Mouse (Mus musculus) kidney, embryonic 15.5 days (tissue): ENCODE measurements at regions not wholly inside any gene's neighbourhood (a gene's known extent, or its start where the extent isn't known, plus 50 kb on each side); places are given as distances from the start of the nearest gene placed in this dataset.
A peak's percentile ranks its signal among the peaks of the same experiment; 100 is the strongest.
"Not testable (repeated sequence)": the region's sequence is repeated elsewhere in the genome, so short reads cannot be mapped to it uniquely, and the experiment has no call there.

Experiments used
- ATAC-seq: fragments of 200-750 bp; cut with Nextera tagmentation; replicated peaks from 2 replicates; pipeline ENCODE4 v1.8.0; 2017; ENCODE audit warnings: moderate TSS enrichment; ENCODE audit not compliant: low FRiP score
- H3K27ac ChIP-seq: fragments of 300-500 bp; sonication (generic); 2 replicates; pipeline ENCODE4 v1.5.1; 2015; ENCODE audit warnings: mild to moderate bottlenecking, inconsistent platforms
- H3K27me3 ChIP-seq: fragments of 300-500 bp; sonication (generic); 2 replicates; pipeline ENCODE4 v1.6.1; 2015; ENCODE audit warnings: inconsistent platforms
- H3K36me3 ChIP-seq: fragments of 300-500 bp; sonication (generic); 2 replicates; pipeline ENCODE4 v1.6.1; 2015; ENCODE audit warnings: inconsistent platforms
- H3K4me1 ChIP-seq: fragments of 300-500 bp; sonication (generic); 2 replicates; pipeline ENCODE4 v1.6.1; 2015; ENCODE audit warnings: inconsistent platforms
- H3K4me2 ChIP-seq: fragments of 300-500 bp; sonication (generic); 2 replicates; pipeline ENCODE4 v1.6.1; 2015; ENCODE audit warnings: moderate library complexity, mild to moderate bottlenecking, inconsistent platforms
- H3K4me3 ChIP-seq: fragments of 300-500 bp; sonication (generic); replicated peaks from 2 replicates; pipeline ENCODE4 v1.5.1; 2015; ENCODE audit warnings: mild to moderate bottlenecking, inconsistent platforms
- H3K9ac ChIP-seq: fragments of 300-500 bp; sonication (generic); 2 replicates; pipeline ENCODE4 v1.6.1; 2015; ENCODE audit warnings: mild to moderate bottlenecking, inconsistent platforms
- H3K9me3 ChIP-seq: fragments of 300-500 bp; sonication (generic); replicated peaks from 2 replicates; pipeline ENCODE4 v1.6.1; 2016; ENCODE audit warnings: inconsistent platforms
- WGBS: fragments of 180-500 bp; shearing (Covaris S2); methylation state at CpG from one replicate; pipeline ENCODE4 v1.1.7; 2015; ENCODE audit warnings: mixed read lengths; 5-methylcytosine and 5-hydroxymethylcytosine counted together

- ATAC-seq = no peak
- Histone ChIP-seq H3K27me3 (no peaks in the 10 kb centered on the region), H3K27ac (no peak overlapping the region), H3K9ac (no peak overlapping the region), H3K4me1 (no peaks in the 10 kb centered on the region), H3K36me3 (no peaks in the 10 kb centered on the region), H3K4me2 (no peak overlapping the region), H3K9me3 (no peaks in the 10 kb centered on the region), H3K4me3 (no peak overlapping the region)
- WGBS = 81% methylated on average over 1 of the region's 1 CpGs
These were observed 81.7 kb downstream of the Sem1 start for GRCm38 (mm10) chr6:6496789-6497188.

- no peaks in the 10 kb centered on the region for H3K36me3 ChIP-seq
- no peaks in the 10 kb centered on the region for H3K9me3 ChIP-seq
- H3K9ac ChIP-seq = no peak overlapping the region
- H3K27me3 ChIP-seq = no peaks in the 10 kb centered on the region
- no peaks in the 10 kb centered on the region for H3K4me1 ChIP-seq
- WGBS = 95% methylated on average over 4 of the region's 4 CpGs
- no peak overlapping the region for H3K4me3 ChIP-seq
- no peak overlapping the region for H3K4me2 ChIP-seq
- H3K27ac ChIP-seq = no peak overlapping the region
- ATAC-seq = no peak
These were observed 82.1 kb downstream of the Sem1 start for GRCm38 (mm10) chr6:6496336-6496735.

- 81% methylated on average over 4 of the region's 4 CpGs for WGBS
- no peak for ATAC-seq
These were observed 90.3 kb downstream of the Sem1 start for GRCm38 (mm10) chr6:6488191-6488590.

GRCm38 (mm10) chr6:6481596-6481995 lies 96.9 kb downstream of the Sem1 start:
- H3K4me3 ChIP-seq, H3K27me3 ChIP-seq, ATAC-seq, H3K9me3 ChIP-seq, H3K9ac ChIP-seq, H3K27ac ChIP-seq, H3K4me1 ChIP-seq, H3K4me2 ChIP-seq, H3K36me3 ChIP-seq: not testable (repeated sequence)
- WGBS = 97% methylated on average over 1 of the region's 1 CpGs

More at GRCm38 (mm10) chr6:6488191-6488590, 90.3 kb downstream of the Sem1 start:
- Histone ChIP-seq H3K27ac (no peak overlapping the region), H3K36me3 (no peaks in the 10 kb centered on the region), H3K27me3 (no peaks in the 10 kb centered on the region), H3K4me3 (no peak overlapping the region), H3K9ac (no peak overlapping the region), H3K4me1 (no peaks in the 10 kb centered on the region), H3K9me3 (no peaks in the 10 kb centered on the region), H3K4me2 (no peak overlapping the region)

GRCm38 (mm10) chr6:6470397-6470796 lies 108.1 kb downstream of the Sem1 start:
- H3K4me1 ChIP-seq = peaks cover 6% of the 10 kb centered on the region; the same call in 1 of the 2 replicates
- H3K27me3 ChIP-seq = no peaks in the 10 kb centered on the region
- 51% methylated on average over 8 of the region's 8 CpGs for WGBS
- no peaks in the 10 kb centered on the region for H3K9me3 ChIP-seq
- H3K27ac ChIP-seq = no peak overlapping the region
- no peaks in the 10 kb centered on the region for H3K36me3 ChIP-seq
- no peak overlapping the region for H3K4me2 ChIP-seq
- no peak overlapping the region for H3K4me3 ChIP-seq
- H3K9ac ChIP-seq = no peak overlapping the region
- no peak for ATAC-seq

- Histone ChIP-seq H3K4me1 (peaks cover 22% of the 10 kb centered on the region; the same call in 1 of the 2 replicates), H3K9ac (no peak overlapping the region), H3K4me3 (no peak overlapping the region), H3K9me3 (no peaks in the 10 kb centered on the region), H3K27me3 (no peaks in the 10 kb centered on the region), H3K36me3 (no peaks in the 10 kb centered on the region), H3K4me2 (no peak overlapping the region), H3K27ac (no peak overlapping the region)
- ATAC-seq = no peak
- WGBS = 48% methylated on average over 1 of the region's 1 CpGs
These were observed 110.9 kb downstream of the Sem1 start for GRCm38 (mm10) chr6:6467526-6467925.

GRCm38 (mm10) chr6:6466231-6466630 lies 112.2 kb downstream of the Sem1 start:
- H3K4me3 ChIP-seq = no peak overlapping the region
- no peak overlapping the region for H3K9ac ChIP-seq
- H3K4me2 ChIP-seq = no peak overlapping the region
- no peak for ATAC-seq
- no peak overlapping the region for H3K27ac ChIP-seq
- WGBS = 52% methylated on average over 2 of the region's 2 CpGs
- no peaks in the 10 kb centered on the region for H3K36me3 ChIP-seq
- peaks cover 22% of the 10 kb centered on the region; the same call in 1 of the 2 replicates for H3K4me1 ChIP-seq
- H3K9me3 ChIP-seq = no peaks in the 10 kb centered on the region
- H3K27me3 ChIP-seq = no peaks in the 10 kb centered on the region

GRCm38 (mm10) chr6:6463807-6464470 lies 114.5 kb downstream of the Sem1 start:
- Histone ChIP-seq H3K4me1 (peaks cover 19% of the 10 kb centered on the region; the same call in 1 of the 2 replicates), H3K27ac (no peak overlapping the region), H3K4me3 (no peak overlapping the region), H3K9ac (no peak overlapping the region), H3K4me2 (no peak overlapping the region), H3K36me3 (no peaks in the 10 kb centered on the region), H3K27me3 (no peaks in the 10 kb centered on the region), H3K9me3 (no peaks in the 10 kb centered on the region)
- peak; percentile 64 for ATAC-seq
- 14% methylated on average over 7 of the region's 7 CpGs for WGBS

GRCm38 (mm10) chr6:6459918-6460239 lies 118.6 kb downstream of the Sem1 start:
- Histone ChIP-seq H3K4me1 (peaks cover 15% of the 10 kb centered on the region; the same call in 1 of the 2 replicates), H3K4me2 (no peak overlapping the region), H3K9ac (no peak overlapping the region), H3K4me3 (no peak overlapping the region), H3K36me3 (no peaks in the 10 kb centered on the region), H3K27ac (no peak overlapping the region), H3K27me3 (peaks cover 7% of the 10 kb centered on the region; the same call in 1 of the 2 replicates), H3K9me3 (no peaks in the 10 kb centered on the region)
- ATAC-seq = no peak
- 35% methylated on average over 2 of the region's 2 CpGs for WGBS

GRCm38 (mm10) chr6:6459006-6459917 lies 119.2 kb downstream of the Sem1 start:
- H3K9me3 ChIP-seq = no peaks in the 10 kb centered on the region
- H3K27ac ChIP-seq = no peak overlapping the region
- no peak overlapping the region for H3K4me3 ChIP-seq
- no peak for ATAC-seq
- no peak overlapping the region for H3K4me2 ChIP-seq
- H3K4me1 ChIP-seq = peaks cover 9% of the 10 kb centered on the region; the same call in 1 of the 2 replicates
- 28% methylated on average over 14 of the region's 14 CpGs for WGBS
- peaks cover 7% of the 10 kb centered on the region; the same call in 1 of the 2 replicates for H3K27me3 ChIP-seq
- no peak overlapping the region for H3K9ac ChIP-seq
- H3K36me3 ChIP-seq = no peaks in the 10 kb centered on the region

- no peak for ATAC-seq
- Histone ChIP-seq H3K9me3 (no peaks in the 10 kb centered on the region), H3K27ac (no peak overlapping the region), H3K36me3 (no peaks in the 10 kb centered on the region), H3K4me2 (no peak overlapping the region), H3K4me3 (no peak overlapping the region), H3K27me3 (peaks cover 7% of the 10 kb centered on the region; the same call in 1 of the 2 replicates), H3K4me1 (no peaks in the 10 kb centered on the region), H3K9ac (no peak overlapping the region)
- WGBS = 38% methylated on average over 4 of the region's 4 CpGs
These were observed 120.7 kb downstream of the Sem1 start for GRCm38 (mm10) chr6:6457726-6458125.

GRCm38 (mm10) chr6:6457001-6457400 lies 121.5 kb downstream of the Sem1 start:
- no peaks in the 10 kb centered on the region for H3K4me1 ChIP-seq
- no peak for ATAC-seq
- H3K36me3 ChIP-seq = no peaks in the 10 kb centered on the region
- no peak overlapping the region for H3K27ac ChIP-seq
- H3K9ac ChIP-seq = no peak overlapping the region
- H3K9me3 ChIP-seq = no peaks in the 10 kb centered on the region
- H3K27me3 ChIP-seq = peaks cover 7% of the 10 kb centered on the region; the same call in 1 of the 2 replicates
- no peak overlapping the region for H3K4me3 ChIP-seq
- WGBS = 75% methylated on average over 5 of the region's 5 CpGs
- H3K4me2 ChIP-seq = no peak overlapping the region
